Mouse (Mus musculus): ENCODE data around the gene Ddx39b.
A peak's percentile ranks its signal among the peaks of the same experiment; 100 is the strongest.
"Not testable (repeated sequence)": the region's sequence is repeated elsewhere in the genome, so short reads cannot be mapped to it uniquely, and the experiment has no call there.

The Ddx39b gene

DNA sequence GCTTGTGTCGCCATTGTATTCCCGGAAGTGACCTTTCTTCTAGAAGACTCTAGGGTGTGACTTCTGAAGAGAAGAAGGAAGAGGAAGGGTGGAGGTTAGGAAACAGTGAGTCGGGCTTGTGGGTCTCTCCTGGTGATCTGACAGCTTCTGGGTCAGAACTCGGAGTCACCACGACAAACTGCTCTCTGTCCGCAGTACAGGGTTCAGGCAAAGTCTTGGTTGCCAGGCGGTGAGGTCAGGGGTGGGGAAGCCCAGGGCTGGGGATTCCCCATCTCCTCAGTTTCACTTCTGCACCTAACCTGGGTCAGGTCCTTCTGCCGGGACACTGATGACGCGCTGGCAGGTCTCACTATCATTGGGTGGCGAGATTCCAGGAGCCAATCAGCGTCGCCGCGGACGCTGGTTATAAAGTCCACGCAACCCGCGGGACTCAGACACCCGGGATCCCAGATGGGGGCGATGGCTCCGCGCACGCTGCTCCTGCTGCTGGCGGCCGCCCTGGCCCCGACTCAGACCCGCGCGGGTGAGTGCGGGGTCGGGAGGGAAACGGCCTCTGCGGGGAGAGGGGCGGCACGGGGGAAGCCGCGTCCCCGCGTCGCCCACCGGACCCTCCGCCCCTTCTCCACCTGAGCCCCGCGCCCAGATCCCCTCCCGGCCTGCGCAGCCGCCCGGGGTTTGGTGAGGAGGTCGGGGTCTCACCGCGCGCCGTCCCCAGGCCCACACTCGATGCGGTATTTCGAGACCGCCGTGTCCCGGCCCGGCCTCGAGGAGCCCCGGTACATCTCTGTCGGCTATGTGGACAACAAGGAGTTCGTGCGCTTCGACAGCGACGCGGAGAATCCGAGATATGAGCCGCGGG, 21.3 kb downstream of the Ddx39b start, which contains the start of gene H2-D1:
Gene H2-D1 (plus strand): TSS at position 67 of the 859 bp plus-strand sequence.
- peak; percentile 99 for DNase-seq (ENCODE audit: low spot score in 2 of 2)

DNA sequence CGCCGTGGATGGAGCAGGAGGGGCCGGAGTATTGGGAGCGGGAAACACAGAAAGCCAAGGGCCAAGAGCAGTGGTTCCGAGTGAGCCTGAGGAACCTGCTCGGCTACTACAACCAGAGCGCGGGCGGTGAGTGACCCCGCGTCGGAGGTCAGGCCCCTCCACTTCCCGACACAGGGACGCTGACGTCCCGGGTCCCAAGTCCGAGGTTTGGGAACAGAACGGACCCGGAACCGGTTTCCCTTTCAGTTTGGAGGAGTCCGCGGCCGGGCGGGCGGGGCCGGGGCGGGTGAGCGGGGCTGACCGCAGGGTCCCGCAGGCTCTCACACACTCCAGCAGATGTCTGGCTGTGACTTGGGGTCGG, 22.0 kb downstream of the Ddx39b start:
- DNase-seq (ENCODE audit: low spot score in 2 of 2): no peak

DNA sequence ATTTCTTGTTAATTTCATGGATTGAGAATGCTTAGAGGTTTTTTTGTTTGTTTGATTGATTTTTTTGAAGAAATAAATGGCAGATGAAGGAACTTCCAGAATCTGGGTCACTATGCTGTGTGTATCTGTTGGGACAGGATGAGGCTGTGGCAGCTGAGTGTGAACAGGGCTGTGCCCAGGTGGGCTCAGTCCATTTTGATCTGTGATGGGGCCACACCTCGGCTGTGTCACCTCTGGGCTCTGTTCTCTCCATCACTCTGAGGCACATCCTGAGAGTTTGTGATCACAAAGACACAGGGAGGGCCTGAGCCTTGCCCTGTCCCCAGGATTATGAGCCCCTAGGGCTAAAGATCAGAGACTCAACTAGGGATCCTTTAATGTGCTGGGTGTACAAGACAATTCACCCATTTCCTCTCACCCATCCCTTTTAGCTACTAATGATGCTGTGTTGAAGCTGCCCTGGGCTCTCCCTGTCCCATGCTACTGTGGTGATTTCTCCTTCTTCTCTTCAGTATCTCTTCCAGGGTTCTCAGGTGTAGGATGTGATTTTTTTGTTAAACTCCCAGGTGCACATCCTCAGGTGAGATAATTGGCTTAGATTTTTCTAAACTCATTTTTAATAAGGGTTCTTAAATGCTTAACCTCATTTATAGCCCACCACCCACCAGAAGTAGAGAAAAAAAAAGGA, 26.0 kb downstream of the Ddx39b start:
- no peak for DNase-seq (ENCODE audit: low spot score in 2 of 2)

DNA sequence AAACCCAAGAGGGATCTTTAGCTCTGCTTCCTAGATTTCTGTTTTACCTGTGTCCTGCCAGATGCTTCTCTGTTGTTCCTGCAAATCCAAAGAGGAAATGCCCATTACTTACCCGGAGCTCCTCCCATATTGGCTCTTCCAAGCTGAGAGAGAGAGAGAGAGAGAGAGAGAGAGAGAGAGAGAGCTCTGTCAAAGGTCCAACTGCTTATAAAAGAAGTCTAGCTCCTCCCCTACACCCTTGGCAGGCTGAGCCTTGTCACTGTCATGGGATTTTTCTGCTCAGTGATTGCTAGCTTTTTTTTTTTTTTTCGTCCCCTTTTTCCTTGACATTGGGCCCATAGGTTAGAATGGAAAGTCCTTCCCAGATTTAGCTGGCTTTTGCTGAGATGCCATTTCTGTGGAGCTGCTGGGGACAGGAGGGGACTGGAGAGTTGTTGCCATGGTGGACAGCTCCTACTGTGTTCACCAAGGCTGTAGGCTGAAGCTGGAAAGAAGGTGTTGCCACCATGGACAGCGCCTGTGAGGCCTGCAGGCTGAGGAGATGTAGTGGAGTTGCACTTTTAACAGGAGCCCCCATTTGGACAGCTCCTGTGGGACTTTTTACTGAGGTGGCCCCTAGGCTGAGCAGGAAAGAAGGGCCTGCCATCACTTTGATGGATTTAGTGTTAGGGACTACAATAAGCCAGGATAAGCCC, 28.3 kb downstream of the Ddx39b start:
- no peak for DNase-seq (ENCODE audit: low spot score in 2 of 2)

DNA sequence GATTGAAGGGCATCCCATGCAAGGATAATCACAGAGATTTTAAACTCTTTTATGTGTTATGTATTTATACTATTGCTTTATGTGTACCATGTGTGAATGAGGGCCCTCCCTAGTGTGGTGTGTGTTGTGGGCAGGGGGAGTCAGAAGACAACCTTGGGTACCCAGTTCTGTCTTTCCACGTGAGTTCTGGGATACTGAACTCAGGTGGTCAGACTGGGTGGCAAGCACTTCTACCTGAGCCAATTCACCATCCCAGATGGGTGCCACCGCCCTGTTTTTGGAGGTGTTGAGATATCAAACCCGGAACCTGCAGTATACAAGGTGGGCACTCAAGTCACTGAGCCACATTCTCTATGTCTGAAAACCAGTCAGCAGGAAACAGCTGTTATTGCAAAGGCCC, 30.7 kb downstream of the Ddx39b start:
- DNase-seq (ENCODE audit: low spot score in 2 of 2): no peak

DNA sequence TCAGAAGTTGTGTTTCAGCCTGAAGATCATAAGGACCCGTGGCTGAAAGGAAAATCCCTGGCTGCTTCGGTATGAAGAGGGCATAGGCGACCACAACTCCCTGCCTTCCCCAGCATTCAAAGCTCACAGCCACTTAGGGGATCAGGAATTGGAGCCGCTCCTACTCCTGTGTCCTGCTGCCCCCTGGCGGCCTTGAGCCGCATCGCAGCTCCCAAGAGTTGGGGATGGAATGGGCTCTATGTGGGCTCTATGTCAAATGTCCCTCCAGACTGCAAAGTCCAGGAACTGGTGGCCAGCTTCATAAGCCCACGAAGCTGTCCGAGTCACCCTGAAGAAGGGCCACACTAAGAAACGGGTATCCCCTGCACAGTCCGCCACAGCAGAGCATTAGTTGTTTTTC, 33.2 kb downstream of the Ddx39b start:
- peak; percentile 84 to 87 for DNase-seq (ENCODE audit: low spot score in 2 of 2)

DNA sequence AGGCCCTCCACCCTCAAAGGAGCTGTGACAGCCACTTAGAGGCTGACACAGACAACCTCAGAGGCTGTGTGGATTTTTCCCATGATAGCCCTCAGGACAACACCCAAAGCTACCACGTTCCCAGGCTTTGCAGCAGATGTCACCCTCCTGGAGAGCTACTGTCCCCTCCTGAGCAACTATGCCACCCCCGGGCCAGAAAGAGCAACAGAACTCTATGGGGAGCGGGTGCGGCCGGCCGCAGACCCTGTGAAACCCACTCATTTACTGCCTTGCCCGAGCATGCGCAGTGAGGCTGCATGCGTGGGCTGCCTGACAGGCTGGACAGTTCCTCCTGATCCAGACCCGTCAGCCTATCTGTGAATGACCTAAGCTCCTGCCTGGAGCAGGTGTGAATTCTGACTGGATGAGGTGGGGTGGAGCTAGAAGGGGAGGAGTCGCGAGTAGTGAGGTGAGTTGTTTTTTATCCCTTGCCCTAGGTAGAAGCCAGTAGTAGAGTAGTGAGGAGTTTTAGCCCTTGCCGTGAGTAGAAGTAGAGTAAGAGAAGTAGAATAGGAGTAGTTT, 34.8 kb downstream of the Ddx39b start:
- DNase-seq (ENCODE audit: low spot score in 2 of 2): no peak

DNA sequence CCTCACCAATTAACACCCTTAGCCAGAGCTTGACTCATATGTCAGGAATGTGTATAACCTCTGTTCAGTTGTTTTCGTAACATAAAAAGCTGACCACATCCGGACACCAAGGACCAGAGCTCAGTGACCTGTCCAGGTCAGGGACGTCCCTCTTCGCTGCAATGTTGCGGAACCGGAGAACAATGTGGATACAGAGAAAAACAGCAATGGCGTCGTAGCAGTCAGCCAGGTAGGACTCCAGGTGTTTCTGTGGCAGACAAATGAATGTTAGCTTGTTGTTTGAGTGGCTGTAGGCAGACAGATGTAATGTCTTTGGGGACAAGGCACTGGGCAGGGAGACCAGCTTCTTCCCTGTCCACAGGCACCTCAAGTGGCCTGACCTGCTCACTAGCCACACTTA, 36.5 kb downstream of the Ddx39b start:
- no peak for DNase-seq (ENCODE audit: low spot score in 2 of 2)

DNA sequence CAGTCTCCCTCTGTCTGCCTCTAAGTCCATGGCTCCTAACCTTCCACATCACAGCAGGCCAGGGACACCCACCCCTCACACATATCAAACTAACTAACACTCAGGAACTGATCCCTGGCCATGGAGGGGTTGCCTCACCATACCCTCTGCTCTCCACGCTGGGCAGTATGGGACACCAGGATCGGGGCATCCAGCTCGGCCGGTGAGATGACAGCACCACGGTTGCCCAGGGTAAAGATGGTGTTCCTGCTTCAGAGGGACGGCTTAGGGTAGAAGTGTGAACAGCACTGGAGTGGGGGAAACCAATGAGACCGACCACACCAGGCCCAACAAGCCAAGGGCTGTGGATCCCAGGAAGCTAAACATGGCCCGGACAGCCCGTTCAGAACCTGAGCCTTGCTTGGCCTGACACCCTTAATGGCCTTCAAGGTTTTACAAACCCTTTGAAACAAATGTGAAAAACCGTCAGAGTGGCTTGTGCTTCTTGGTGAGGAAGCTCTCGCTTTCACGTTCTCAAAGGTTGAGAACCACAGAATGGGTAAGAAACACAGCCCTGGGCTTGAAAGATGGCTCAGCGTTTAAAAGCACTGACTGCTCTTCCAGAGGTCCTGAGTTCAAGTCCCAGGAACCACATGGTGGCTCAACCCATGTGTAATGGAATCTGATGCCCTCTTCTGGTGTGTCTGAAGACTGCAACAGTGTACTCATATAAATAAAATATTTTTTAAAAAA, 37.6 kb downstream of the Ddx39b start:
- DNase-seq (ENCODE audit: low spot score in 2 of 2): no peak

DNA sequence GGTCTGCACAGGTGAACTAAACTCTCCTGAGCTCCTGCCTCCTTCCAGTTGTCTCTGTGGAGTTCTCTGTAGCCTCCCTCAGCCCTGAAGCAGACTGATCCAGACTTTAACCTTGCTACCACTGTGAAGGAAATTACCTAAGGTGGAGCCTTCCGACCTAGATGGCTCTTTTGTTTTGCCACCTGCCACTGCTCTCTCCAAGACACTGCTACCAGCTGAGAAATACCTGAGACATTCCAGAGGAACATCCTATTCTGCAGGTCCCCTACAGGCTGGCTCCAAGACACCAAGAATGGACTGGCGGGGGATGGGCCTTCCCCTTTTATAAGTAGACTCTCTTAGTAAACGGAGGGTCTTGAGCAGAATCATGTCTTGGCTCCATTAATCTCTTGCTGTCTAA, 38.7 kb downstream of the Ddx39b start:
- DNase-seq (ENCODE audit: low spot score in 2 of 2): no peak

DNA sequence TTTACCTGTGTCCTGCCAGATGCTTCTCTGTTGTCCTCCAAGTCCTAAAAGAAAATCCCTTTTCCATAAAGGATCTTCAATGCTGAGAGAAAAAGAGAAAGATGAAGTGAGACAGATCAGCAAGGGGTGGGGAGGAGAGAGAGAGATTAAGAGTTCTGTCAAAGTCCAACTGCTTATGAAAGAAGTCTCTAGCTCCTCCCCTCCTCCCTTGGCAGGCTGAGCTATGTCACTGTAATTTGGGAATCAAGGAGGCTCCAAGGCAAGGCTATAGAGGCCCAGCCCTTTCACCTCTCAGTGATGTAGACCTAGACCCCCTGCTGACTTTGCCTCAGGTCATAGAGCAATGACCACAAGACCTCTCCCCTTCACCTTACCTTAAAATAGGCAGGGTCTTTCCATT, 43.9 kb downstream of the Ddx39b start:
- DNase-seq (ENCODE audit: low spot score in 2 of 2): no peak

DNA sequence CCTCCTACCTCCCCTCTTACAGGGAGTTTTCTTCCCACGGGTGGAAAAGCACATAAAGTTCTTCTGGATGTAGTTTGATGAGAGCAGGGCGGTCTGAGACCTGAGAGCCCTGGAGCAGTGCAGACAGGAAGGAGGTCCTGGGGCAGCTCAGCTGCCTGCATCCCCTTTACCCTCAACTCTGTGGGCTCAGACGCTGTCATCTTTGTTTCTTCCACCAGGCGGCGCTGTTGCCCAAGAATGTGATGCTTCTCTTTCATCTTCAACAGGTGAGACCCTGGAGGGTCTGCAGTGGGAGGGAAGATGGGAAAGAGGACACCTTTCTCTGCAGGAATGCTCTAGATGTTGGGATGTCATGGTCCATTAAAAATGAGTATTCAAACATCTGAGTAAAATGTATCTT, 54.2 kb downstream of the Ddx39b start:
- DNase-seq (ENCODE audit: low spot score in 2 of 2): peak in 1 of 2 experiments; percentile 32

DNA sequence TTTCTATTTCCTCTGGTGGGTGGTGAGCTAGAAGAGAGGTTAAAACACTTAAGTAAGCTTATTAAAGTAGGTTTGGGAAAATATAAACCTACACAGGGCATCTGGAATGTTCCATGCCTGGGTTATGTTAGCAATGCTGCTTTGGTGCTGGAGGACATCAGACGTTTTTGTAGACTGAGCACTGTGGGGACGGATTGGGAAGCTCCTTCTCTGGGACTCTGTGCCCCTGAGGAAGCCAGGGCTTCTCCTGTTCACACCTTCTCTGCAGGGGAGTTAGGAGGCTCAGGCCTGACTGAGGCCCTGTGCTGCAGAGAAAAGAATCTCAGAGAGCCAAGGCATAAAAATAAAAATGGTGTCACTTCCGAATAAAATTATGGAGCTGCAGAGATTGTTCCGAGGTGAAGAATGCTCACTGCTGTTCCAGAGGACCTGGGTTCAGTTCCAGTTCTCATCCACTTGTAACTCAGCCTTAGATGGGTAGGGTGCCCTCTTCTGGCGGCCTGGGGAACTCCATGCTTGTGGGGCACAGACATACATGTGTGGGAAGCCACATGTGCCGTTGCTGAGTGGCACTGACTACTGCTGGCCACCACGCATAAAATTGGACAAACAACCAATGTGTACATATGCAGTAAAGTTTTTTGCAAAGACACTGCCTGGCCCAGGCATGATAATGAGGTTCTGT, 58.9 kb downstream of the Ddx39b start:
- DNase-seq (ENCODE audit: low spot score in 2 of 2): not testable (repeated sequence)

DNA sequence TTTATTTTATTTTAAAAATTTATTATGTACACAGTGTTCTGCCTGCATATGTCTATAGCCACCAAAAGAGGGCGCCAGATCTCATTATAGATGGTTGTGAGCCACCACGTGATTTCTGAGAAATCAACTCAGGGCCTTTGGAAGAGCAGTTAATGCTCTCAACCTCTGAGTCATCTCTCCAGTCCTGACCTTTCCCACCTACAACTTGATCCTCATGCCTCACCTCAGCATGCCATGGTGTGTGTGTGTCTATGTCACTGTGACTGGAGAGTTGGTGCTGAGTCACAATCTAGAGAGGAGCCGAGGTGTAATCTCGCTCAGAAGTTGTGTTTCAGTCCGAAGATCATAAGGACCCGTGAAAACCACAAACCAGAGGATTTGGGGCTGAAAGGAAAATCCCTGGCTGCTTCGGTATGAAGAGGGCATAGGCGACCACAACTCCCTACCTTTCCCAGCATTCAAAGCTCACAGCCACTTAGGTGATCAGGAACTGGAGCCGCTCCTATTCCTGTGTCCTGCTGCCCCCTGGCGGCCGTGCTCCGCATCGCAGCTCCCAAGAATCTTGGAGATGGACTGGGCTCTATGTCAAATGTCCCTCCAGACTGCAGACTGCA, 60.2 kb downstream of the Ddx39b start:
- DNase-seq (ENCODE audit: low spot score in 2 of 2): peak; percentile 84 to 89

DNA sequence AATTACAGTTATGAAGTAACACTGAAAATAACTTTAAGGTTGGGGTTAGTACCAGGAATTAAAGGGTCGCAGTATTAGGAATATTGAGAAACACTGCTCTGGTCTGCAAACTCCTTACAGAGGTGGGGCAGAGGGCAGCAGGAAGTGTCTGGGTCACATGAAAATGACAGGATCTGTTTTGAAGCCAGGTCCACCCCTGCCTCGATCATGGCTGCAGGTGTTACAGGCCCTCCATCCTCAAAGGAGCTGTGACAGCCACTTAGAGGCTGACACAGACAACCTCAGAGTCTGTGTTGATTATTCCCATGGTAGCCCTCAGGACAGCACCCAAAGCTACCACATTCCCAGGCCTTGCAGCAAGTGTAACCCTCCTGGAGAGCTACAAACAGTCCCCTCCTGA, 61.7 kb downstream of the Ddx39b start:
- DNase-seq (ENCODE audit: low spot score in 2 of 2): no peak
